Mouse (Mus musculus) liver, embryonic 12.5 days (tissue): ENCODE measurements around the gene Slc24a4. TPM values are rescaled to one million over a fixed set of nuclear protein-coding genes. Genes with fewer than 3 reads are reported as not detected.

Experiments used
- ATAC-seq: fragments of 200-750 bp; cut with Nextera tagmentation; 2 replicates; pipeline ENCODE4 v1.8.0; 2017; ENCODE audit warnings: moderate number of reproducible peaks, mild to moderate bottlenecking, moderate library complexity
- H3K27ac ChIP-seq: fragments of 300-500 bp; sonication (generic); 2 replicates; pipeline ENCODE4 v1.5.1; 2016; ENCODE audit warnings: mild to moderate bottlenecking
- H3K27me3 ChIP-seq: fragments of 300-500 bp; sonication (generic); replicated peaks from 2 replicates; pipeline ENCODE4 v1.6.1; 2016; ENCODE audit warnings: mild to moderate bottlenecking, moderate library complexity
- H3K36me3 ChIP-seq: fragments of 300-500 bp; sonication (generic); 2 replicates; pipeline ENCODE4 v1.6.1; 2016; ENCODE audit warnings: mild to moderate bottlenecking, moderate library complexity
- H3K4me1 ChIP-seq: fragments of 300-500 bp; sonication (generic); 2 replicates; pipeline ENCODE4 v1.6.1; 2016
- H3K4me2 ChIP-seq: fragments of 300-500 bp; sonication (generic); 2 replicates; pipeline ENCODE4 v1.6.1; 2016; ENCODE audit warnings: mild to moderate bottlenecking, moderate library complexity
- H3K4me3 ChIP-seq: fragments of 300-500 bp; sonication (generic); 2 replicates; pipeline ENCODE4 v1.5.1; 2016; ENCODE audit warnings: mild to moderate bottlenecking, moderate library complexity
- H3K9ac ChIP-seq: fragments of 300-500 bp; sonication (generic); 2 replicates; pipeline ENCODE4 v1.6.1; 2016; ENCODE audit warnings: mild to moderate bottlenecking, moderate library complexity
- H3K9me3 ChIP-seq: fragments of 300-500 bp; sonication (generic); replicated peaks from 2 replicates; pipeline ENCODE4 v1.6.1; 2016; ENCODE audit warnings: mild to moderate bottlenecking, moderate library complexity
- WGBS: fragments of 180-500 bp; shearing (Covaris S2); methylation state at CpG from one replicate; pipeline ENCODE4 v1.1.7; 2016; ENCODE audit not compliant: insufficient replicate concordance; 5-methylcytosine and 5-hydroxymethylcytosine counted together
- polyA plus RNA-seq: library from polyadenylated mRNA; unstranded; fragments of >200 nt; fragmentation: Nextera tagmentation; extraction: Ambion mirVana; gene quantifications from 2 replicates; pipeline ENCODE4 v1.2.1, GENCODE M21; 2016

Slc24a4 gene
- polyA plus RNA-seq: 0.14 TPM in 1 of 2 replicates, not detected in the other

DNA sequence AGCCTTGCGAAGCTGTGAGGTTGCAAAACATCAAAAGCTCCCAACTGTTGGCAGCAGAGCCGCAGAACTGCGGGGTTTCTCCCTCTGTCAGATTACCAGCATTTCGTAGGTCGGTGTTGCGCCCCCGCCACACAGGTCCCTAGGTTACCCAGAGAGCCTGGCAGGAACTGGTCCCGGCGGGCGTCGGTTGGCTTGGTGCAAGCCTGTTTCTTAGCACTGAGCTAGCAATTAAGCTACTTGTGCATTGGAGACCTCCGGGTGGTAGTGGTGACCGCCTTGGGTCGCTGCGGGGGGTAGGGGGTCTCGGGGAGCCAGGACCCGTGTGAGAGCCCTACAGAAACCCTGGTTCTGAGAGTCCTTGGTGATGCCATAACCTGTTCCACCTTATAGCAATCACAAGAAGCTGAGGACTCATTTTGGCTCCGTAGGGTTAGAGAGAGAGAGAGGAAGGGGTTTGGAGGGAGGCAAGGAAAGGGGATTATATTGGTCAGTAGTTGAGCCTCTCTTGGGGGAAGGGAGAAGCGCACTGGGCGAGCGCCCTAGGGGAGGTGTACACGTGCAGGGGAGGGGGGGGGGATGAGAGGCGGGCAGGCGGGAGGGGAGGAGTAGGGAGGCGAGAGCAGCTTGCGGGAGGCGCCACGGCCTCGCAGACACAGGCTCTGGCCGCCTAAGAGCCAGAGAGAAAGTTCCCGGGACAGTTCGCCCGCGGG is at the start of gene Slc24a4:
Gene Slc24a4, plus strand, starts transcription at position 653 of the 710 bp plus-strand sequence.
- H3K9me3 ChIP-seq: no peaks in the 10 kb centered on the region
- WGBS: 3% methylated on average over 30 of the region's 34 CpGs
- H3K27ac ChIP-seq: no peak within 1 kb of the TSS
- ATAC-seq: no peak
- H3K4me3 ChIP-seq: peak within 1 kb of the TSS; percentile 46
- no peaks in the 10 kb centered on the region for H3K36me3 ChIP-seq
- H3K4me1 ChIP-seq: peaks cover 11% of the 10 kb centered on the region; the same call in 1 of the 2 replicates
- H3K4me2 ChIP-seq: peak within 1 kb of the TSS; percentile 66
- peaks cover 72% of the 10 kb centered on the region for H3K27me3 ChIP-seq
- no peak within 1 kb of the TSS for H3K9ac ChIP-seq

DNA sequence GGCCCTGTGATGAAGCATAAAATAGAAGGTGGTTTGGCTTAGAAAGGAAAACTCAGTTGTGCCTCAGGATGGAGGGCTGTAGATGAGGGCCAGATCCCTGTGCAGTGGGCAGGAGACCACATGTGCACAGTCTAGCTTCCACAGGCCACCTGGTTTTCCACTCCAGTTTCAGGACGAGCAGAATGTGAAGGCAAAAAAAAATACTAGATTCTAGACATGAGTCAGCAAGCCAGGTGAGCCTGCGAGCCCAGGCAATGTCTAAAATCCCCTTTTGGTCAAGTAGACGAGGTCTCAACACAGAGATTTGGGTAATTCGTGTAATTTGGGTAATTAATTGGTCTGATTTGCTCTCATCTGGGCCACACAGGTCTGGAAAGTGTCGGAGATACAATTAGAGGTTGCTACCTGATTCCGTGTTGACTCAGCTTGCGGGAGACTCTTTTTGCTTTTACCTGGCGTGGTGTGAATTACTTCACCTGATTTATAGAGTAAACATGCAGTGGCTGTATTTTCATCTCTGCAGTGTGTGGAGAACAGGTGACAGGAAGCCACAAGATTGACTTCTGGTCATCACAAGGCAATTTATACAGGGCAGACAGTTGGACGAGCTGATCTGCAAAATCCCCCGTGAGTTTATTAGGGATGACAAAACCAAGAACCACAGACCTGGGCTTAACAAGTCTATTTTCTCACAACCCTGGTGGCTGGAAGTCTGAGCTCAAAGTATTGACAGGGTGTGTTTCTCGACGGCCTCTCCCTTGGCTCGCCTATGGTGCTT is 45.7 kb upstream of the Slc24a4 start:
- ATAC-seq: no peak
- Histone ChIP-seq H3K4me2 (no peak overlapping the region), H3K4me3 (no peak overlapping the region), H3K4me1 (no peaks in the 10 kb centered on the region), H3K9ac (no peak overlapping the region), H3K9me3 (no peaks in the 10 kb centered on the region), H3K36me3 (no peaks in the 10 kb centered on the region), H3K27ac (no peak overlapping the region), H3K27me3 (no peaks in the 10 kb centered on the region)
- WGBS: 54% methylated on average over 13 of the region's 13 CpGs

DNA sequence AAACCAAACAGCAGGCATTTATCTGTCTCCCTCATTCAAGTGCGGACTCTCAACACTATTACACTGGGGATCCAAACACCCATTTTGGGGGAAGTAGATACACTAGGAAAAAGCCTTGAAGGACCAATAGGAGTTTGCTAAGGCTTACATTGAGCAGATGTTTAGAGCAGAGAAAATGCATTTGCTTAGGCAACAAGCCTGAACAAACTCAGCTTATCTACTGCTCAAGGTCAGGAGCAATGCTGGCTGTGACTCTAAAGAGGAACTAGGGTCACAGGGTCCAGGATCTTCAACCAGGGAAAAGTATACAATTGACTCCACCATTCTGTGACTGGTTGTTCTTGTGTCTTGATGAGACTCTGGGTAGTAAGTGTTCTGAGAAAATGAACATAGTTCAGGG is 38.0 kb upstream of the Slc24a4 start:
- H3K9ac ChIP-seq: no peak overlapping the region
- no peaks in the 10 kb centered on the region for H3K4me1 ChIP-seq
- ATAC-seq: no peak
- 74% methylated on average over 1 of the region's 1 CpGs for WGBS
- H3K4me2 ChIP-seq: no peak overlapping the region
- no peaks in the 10 kb centered on the region for H3K27me3 ChIP-seq
- no peak overlapping the region for H3K4me3 ChIP-seq
- H3K36me3 ChIP-seq: no peaks in the 10 kb centered on the region
- H3K9me3 ChIP-seq: no peaks in the 10 kb centered on the region
- H3K27ac ChIP-seq: no peak overlapping the region

DNA sequence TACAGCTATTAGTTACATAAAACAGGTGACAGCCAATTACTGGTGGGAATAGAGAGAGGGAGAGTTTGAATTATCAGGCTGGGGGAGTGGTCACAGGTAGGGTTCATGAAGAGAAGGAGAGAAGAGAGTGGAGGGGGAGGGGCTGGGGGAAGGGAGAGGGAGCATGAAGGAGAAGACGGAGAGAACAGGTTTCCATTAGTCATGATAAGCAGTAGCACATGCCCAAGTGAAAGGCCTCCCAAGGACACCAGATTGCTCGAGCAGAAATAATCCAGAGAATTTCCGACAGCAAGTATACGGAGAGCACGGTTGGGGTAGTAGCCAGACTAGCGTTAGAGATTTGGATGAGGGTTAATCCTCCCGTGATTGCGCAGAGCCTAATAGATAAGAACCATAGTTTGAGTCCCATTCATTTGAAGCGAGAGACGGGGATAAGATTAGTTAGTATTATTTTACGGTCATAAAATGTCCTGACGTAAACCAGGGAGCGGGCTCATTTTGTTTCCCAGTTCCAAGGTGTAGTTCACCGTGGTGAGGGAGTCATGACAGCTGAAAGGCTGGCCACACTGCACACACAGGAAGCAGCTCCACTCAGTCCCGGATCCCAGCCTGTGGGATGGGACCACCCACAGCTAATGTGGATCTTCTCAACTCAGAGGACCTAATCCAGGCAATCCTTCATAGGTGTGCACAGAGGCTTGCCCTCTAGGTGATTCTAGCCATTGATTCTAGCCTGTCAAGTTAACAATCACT is 36.0 kb upstream of the Slc24a4 start:
- Histone ChIP-seq H3K27me3 (no peaks in the 10 kb centered on the region), H3K36me3 (no peaks in the 10 kb centered on the region), H3K9ac (no peak overlapping the region), H3K9me3 (no peaks in the 10 kb centered on the region), H3K4me2 (no peak overlapping the region), H3K4me1 (no peaks in the 10 kb centered on the region), H3K27ac (no peak overlapping the region), H3K4me3 (no peak overlapping the region)
- ATAC-seq: no peak
- 74% methylated on average over 15 of the region's 15 CpGs for WGBS

DNA sequence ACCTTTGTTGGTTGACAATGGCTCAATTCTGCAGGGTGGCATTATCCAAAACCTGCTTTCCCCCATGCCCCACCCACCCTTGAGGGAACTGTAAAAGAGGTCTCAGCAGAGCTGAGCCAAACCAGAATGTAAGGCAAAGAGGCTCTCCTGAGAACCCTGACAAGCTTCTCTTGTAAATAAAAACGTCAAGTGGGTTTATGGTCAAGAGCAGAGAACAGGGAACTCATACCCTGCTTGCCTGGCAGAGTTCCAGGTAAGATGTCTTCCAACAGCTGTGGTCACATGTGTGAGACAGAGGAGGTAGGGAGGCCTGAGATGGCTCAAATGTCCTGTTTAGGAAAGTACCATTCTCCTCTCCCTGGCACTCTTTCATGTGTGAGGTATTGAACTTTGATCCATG is 22.5 kb upstream of the Slc24a4 start:
- Histone ChIP-seq H3K9me3 (no peaks in the 10 kb centered on the region), H3K36me3 (no peaks in the 10 kb centered on the region), H3K4me1 (no peaks in the 10 kb centered on the region), H3K4me3 (no peak overlapping the region), H3K4me2 (no peak overlapping the region), H3K27me3 (peaks cover 4% of the 10 kb centered on the region; the same call in 1 of the 2 replicates), H3K27ac (no peak overlapping the region), H3K9ac (no peak overlapping the region)
- 27% methylated on average over 1 of the region's 1 CpGs for WGBS
- ATAC-seq: no peak

DNA sequence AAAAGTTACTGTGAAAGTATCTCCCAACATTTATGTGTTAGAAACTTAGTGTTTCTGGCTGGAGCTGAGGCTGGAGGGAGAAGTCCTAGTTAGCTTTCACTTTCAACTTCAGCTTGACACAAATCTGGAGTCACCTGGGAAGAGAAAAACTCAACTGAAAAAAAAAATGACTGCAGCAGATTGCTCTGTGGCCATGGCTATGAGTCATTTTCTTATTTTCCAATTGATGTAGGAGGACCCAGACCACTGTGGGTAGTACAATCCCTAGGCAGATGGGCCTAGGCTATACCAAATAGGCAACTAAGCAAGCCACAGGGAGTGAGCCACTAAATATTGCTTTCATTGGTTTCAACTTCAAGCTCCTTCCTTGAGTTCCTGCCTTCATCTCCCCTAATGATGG is 19.7 kb upstream of the Slc24a4 start:
- H3K4me2 ChIP-seq: no peak overlapping the region
- H3K9me3 ChIP-seq: no peaks in the 10 kb centered on the region
- H3K9ac ChIP-seq: no peak overlapping the region
- H3K27ac ChIP-seq: no peak overlapping the region
- H3K4me1 ChIP-seq: no peaks in the 10 kb centered on the region
- H3K27me3 ChIP-seq: peaks cover 4% of the 10 kb centered on the region; the same call in 1 of the 2 replicates
- H3K4me3 ChIP-seq: no peak overlapping the region
- H3K36me3 ChIP-seq: no peaks in the 10 kb centered on the region
- ATAC-seq: no peak

DNA sequence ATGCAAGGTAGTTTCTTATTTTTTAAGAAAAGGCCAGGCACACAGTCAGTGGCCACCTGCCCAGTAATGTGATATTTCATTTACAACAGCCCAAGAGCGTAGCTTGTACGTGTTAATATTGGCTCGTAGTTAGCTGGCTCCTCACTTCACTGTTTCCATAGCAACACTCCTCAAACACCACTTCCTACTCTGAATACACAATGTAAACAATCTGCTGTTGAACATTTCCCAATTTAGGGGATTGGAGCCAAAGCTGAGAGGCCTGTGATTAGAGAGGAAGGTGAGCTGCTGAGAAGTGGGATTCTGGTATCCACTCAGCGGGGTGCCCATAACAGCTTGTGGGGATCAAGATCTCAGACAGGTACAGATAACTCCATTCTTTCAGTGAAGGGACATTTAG is 16.0 kb upstream of the Slc24a4 start:
- Histone ChIP-seq H3K36me3 (no peaks in the 10 kb centered on the region), H3K4me2 (no peak overlapping the region), H3K27ac (no peak overlapping the region), H3K9me3 (no peaks in the 10 kb centered on the region), H3K9ac (no peak overlapping the region), H3K27me3 (peaks cover 4% of the 10 kb centered on the region; the same call in 1 of the 2 replicates), H3K4me1 (no peaks in the 10 kb centered on the region), H3K4me3 (no peak overlapping the region)
- WGBS: 65% methylated on average over 4 of the region's 4 CpGs
- no peak for ATAC-seq

DNA sequence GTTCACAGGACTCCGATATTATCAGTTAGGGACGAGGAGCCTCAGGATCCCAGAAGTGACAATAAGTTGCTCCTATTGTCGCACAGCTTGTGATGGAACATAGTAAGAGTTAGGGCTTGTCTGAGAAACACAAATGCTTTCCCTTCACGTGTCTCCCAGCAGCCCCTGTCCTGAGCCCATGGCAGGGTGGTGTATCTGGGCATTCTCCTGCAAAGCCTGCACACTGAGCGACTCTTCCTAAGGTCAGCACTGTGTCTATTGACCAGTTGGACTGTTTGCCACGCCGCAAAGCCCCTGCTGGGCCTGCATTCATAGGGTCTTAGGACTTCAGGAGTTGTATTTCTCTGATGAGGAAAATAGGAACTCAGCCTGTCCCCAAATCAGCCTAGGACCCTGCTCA is 15.6 kb upstream of the Slc24a4 start:
- Histone ChIP-seq H3K9ac (no peak overlapping the region), H3K4me1 (no peaks in the 10 kb centered on the region), H3K4me2 (no peak overlapping the region), H3K27ac (no peak overlapping the region), H3K36me3 (no peaks in the 10 kb centered on the region), H3K9me3 (no peaks in the 10 kb centered on the region), H3K27me3 (peaks cover 4% of the 10 kb centered on the region; the same call in 1 of the 2 replicates), H3K4me3 (no peak overlapping the region)
- 54% methylated on average over 7 of the region's 7 CpGs for WGBS
- ATAC-seq: no peak

DNA sequence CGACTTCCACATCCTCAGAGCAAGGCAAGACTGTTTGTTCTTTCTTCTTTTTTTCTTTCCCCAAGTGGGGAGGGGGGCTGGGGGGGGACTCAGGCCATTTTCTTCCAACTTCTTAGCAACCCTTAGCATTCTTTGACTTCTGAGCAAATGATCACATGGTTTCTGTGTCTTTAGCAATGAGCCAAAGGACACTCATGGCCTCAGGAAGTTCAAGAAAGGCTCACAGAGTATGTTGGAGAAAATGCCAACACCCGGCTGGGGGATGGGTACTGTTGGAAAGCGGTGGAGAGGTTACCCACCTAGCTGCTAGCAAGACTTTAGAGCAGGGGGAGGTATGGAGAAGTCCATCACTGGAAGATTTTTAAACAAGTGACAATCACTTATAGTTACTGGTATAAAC is 15.1 kb upstream of the Slc24a4 start:
- Histone ChIP-seq H3K27me3 (peaks cover 4% of the 10 kb centered on the region; the same call in 1 of the 2 replicates), H3K4me1 (no peaks in the 10 kb centered on the region), H3K9ac (no peak overlapping the region), H3K9me3 (no peaks in the 10 kb centered on the region), H3K27ac (no peak overlapping the region), H3K36me3 (no peaks in the 10 kb centered on the region), H3K4me2 (no peak overlapping the region), H3K4me3 (no peak overlapping the region)
- ATAC-seq: no peak
- WGBS: 39% methylated on average over 3 of the region's 3 CpGs

DNA sequence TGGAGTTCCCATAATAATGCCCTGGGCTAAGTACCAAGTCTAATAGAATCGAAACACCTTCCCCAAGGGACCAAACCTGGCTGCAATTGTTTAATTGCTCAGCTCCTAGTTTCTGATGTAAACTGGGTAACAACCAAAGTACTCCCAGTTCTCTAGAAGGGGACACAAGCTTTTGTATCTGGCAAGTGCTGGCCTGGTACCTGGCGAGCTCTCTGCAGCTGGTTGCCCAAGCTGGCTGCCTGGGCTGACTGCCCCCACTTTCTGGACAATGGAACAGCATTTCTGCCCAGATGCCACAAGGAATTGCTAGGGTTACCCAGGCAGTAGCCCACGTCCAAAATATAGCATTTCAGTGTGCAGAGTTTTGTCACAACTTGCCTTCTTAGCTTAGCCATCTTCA is 12.0 kb upstream of the Slc24a4 start:
- H3K9ac ChIP-seq: no peak overlapping the region
- peaks cover 4% of the 10 kb centered on the region; the same call in 1 of the 2 replicates for H3K27me3 ChIP-seq
- ATAC-seq: no peak
- H3K36me3 ChIP-seq: no peaks in the 10 kb centered on the region
- no peak overlapping the region for H3K27ac ChIP-seq
- H3K4me3 ChIP-seq: no peak overlapping the region
- 49% methylated on average over 3 of the region's 3 CpGs for WGBS
- H3K4me1 ChIP-seq: no peaks in the 10 kb centered on the region
- H3K4me2 ChIP-seq: no peak overlapping the region
- H3K9me3 ChIP-seq: no peaks in the 10 kb centered on the region

DNA sequence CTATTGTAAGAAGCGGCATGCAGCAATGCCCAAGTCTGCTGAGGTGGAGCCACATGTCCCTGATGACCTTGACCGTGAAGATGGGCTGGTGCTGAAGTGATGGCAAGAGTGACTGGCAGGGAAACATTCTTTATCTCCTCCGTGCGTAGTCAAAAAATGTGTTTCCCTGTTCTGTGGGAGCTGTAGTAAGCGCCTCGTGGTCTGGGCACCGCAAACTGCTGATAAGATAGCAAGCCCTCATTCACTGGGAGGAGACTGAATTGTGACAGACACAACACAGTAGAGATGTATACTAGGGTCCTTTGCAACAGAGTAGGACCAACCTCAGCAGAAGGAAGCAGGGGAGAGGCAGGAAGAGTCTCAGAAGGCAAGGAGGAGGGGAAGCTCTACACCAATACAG is 10.5 kb upstream of the Slc24a4 start:
- H3K4me1 ChIP-seq: no peaks in the 10 kb centered on the region
- H3K36me3 ChIP-seq: no peaks in the 10 kb centered on the region
- WGBS: 20% methylated on average over 7 of the region's 7 CpGs
- no peaks in the 10 kb centered on the region for H3K9me3 ChIP-seq
- peaks cover 4% of the 10 kb centered on the region; the same call in 1 of the 2 replicates for H3K27me3 ChIP-seq
- ATAC-seq: no peak
- H3K9ac ChIP-seq: no peak overlapping the region
- H3K27ac ChIP-seq: no peak overlapping the region
- no peak overlapping the region for H3K4me2 ChIP-seq
- no peak overlapping the region for H3K4me3 ChIP-seq

DNA sequence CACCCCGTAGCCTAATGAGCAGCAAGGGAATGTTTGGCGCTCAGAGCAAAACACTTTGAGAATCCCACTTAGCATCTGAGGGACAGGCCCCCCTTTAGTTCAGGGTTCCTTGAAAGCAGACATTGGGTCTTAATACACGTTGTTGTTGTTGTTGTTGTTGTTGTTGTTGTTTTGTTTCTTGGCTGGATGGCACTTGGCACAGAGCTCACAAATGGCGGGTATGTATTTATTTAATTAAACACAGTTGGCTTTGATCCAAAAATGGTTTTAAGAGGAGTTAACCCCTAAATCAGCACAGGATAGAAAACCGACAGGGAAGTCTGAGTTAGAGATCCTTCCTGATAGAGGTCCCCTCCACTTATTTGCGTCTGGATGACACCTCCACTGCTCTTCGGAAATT is 932 bp upstream of the Slc24a4 start:
- H3K36me3 ChIP-seq: no peaks in the 10 kb centered on the region
- ATAC-seq: no peak
- H3K9me3 ChIP-seq: no peaks in the 10 kb centered on the region
- H3K27ac ChIP-seq: no peak overlapping the region
- no peak overlapping the region for H3K9ac ChIP-seq
- whole genome bisulfite sequencing: 8% methylated on average over 7 of the region's 7 CpGs
- H3K4me3 ChIP-seq: no peak overlapping the region
- H3K4me2 ChIP-seq: peak overlapping the region; percentile 66; the same call in 1 of the 2 replicates
- H3K27me3 ChIP-seq: peaks cover 65% of the 10 kb centered on the region
- H3K4me1 ChIP-seq: peaks cover 11% of the 10 kb centered on the region; the same call in 1 of the 2 replicates
